Comparison of ENCODE assay signal across 12 mouse cellular contexts in genomic region chr11:94600447-94600846, GRCm38 (mm10). TPM values are rescaled to one million over a fixed set of nuclear protein-coding genes. Genes with fewer than 3 reads are reported as not detected.
DNase-seq lines count a peak whose midpoint lies in the region; ATAC-seq lines count a peak whose summit lies in the region.
"Had no signal": no experiment of that assay in that cellular context is flagged by ENCODE, and none has a peak within 500 bp of the region (broad histone marks: within the 10 kb centered on the region; RNA-seq: fewer than 3 reads in every experiment).

No protein-coding gene starts in this region.

- no peak for ATAC-seq in kidney, embryonic 16.5 days (ENCODE audit: low FRiP score, low TSS enrichment)
- ATAC-seq in embryonic facial prominence, embryonic 13.5 days (ENCODE audit: insufficient number of reproducible peaks, insufficient read depth, low FRiP score, low TSS enrichment, low read depth) = no peak
- ATAC-seq in liver, embryonic 12.5 days = no peak
- no peak for ATAC-seq in inflammation-experienced regulatory T-cells, adult 6 months

- no peaks in the 10 kb centered on the region for H3K36me3 ChIP-seq in kidney, embryonic 16.5 days (ENCODE audit: insufficient read depth, low read length)
- peaks cover 6% of the 10 kb centered on the region; the same call in 1 of the 2 replicates for H3K36me3 ChIP-seq in embryonic facial prominence, embryonic 13.5 days
- no peaks in the 10 kb centered on the region for H3K36me3 ChIP-seq in liver, embryonic 12.5 days
- H3K36me3 ChIP-seq: heart, embryonic 10.5 days had no signal

- no peaks in the 10 kb centered on the region for H3K9me3 ChIP-seq in kidney, embryonic 16.5 days (ENCODE audit: low read length)
- no peaks in the 10 kb centered on the region for H3K9me3 ChIP-seq in embryonic facial prominence, embryonic 13.5 days
- H3K9me3 ChIP-seq in liver, embryonic 12.5 days (replicated peaks) = no peaks in the 10 kb centered on the region
- H3K9me3 ChIP-seq: heart, embryonic 10.5 days had no signal

- H3K27ac ChIP-seq in kidney, embryonic 16.5 days (ENCODE audit: low read length) = no peak overlapping the region
- H3K27ac ChIP-seq in embryonic facial prominence, embryonic 13.5 days = no peak overlapping the region
- H3K27ac ChIP-seq in liver, embryonic 12.5 days = no peak overlapping the region
- H3K27ac ChIP-seq: hindbrain, embryonic 14.5 days had no signal

- 90% methylated on average over 7 of the region's 7 CpGs for WGBS in kidney, embryonic 16.5 days
- 91% methylated on average over 7 of the region's 7 CpGs for WGBS in embryonic facial prominence, embryonic 13.5 days
- 77% methylated on average over 7 of the region's 7 CpGs for WGBS in liver, embryonic 12.5 days (ENCODE audit: insufficient replicate concordance)

- H3K4me2 ChIP-seq in kidney, embryonic 16.5 days (replicated peaks; ENCODE audit: low read depth, low read length) = peak overlapping the region; percentile 71; the same call in 1 of the 2 replicates
- H3K4me2 ChIP-seq in embryonic facial prominence, embryonic 13.5 days = peak overlapping the region; percentile 77
- H3K4me2 ChIP-seq in liver, embryonic 12.5 days = peak overlapping the region; percentile 77; the same call in 1 of the 2 replicates

- peak; percentile 37 for DNase-seq in adrenal gland, adult 2 months
- no peak for DNase-seq in adrenal gland, postnatal 4 days (ENCODE audit: low spot score in 2 of 2)
- no peak for DNase-seq in kidney, adult 9 months
- DNase-seq in urinary bladder, postnatal 36 days (ENCODE audit: low spot score in 2 of 2) = no peak
- DNase-seq: cerebellum, adult 8-10 months; left cerebral cortex, postnatal 4 days had no signal

- no peaks in the 10 kb centered on the region for H3K27me3 ChIP-seq in kidney, embryonic 16.5 days (ENCODE audit: insufficient read depth, low read length)
- no peaks in the 10 kb centered on the region for H3K27me3 ChIP-seq in embryonic facial prominence, embryonic 13.5 days
- peaks cover 8% of the 10 kb centered on the region; the same call in 1 of the 2 replicates for H3K27me3 ChIP-seq in liver, embryonic 12.5 days (replicated peaks)

- H3K4me3 ChIP-seq in kidney, embryonic 16.5 days (ENCODE audit: low read length) = peak overlapping the region; percentile 62
- H3K4me3 ChIP-seq in embryonic facial prominence, embryonic 13.5 days = peak overlapping the region; percentile 64
- no peak overlapping the region for H3K4me3 ChIP-seq in liver, embryonic 12.5 days

- 0 out of 2 replicates have a peak overlapping the region, but pooled peaks have one; percentile 35 for H3K9ac ChIP-seq in kidney, embryonic 16.5 days (replicated peaks; ENCODE audit: low read length)
- H3K9ac ChIP-seq in embryonic facial prominence, embryonic 13.5 days = no peak overlapping the region
- no peak overlapping the region for H3K9ac ChIP-seq in liver, embryonic 12.5 days

- H3K4me1 ChIP-seq in kidney, embryonic 16.5 days (ENCODE audit: insufficient read depth, low read length) = peaks cover 22% of the 10 kb centered on the region
- peaks cover 18% of the 10 kb centered on the region for H3K4me1 ChIP-seq in embryonic facial prominence, embryonic 13.5 days
- peaks cover 21% of the 10 kb centered on the region for H3K4me1 ChIP-seq in liver, embryonic 12.5 days

RNA-seq across cellular contexts. Expression of gene Acsf2, which starts 1.2 kb away (rescaled TPM):
- total RNA-seq in adrenal gland, adult 2 months (2021) = 100 to 1,000 TPM; 146 to 155 TPM
- 149 and 167 TPM in 2 replicates for polyA plus RNA-seq in adrenal gland, adult 2 months (2012; rRNA removed)
- 10 to 100 TPM; 59.1 to 67.3 TPM for total RNA-seq in adrenal gland, postnatal 4 days (2021)
- polyA plus RNA-seq in kidney, embryonic 16.5 days (2015; fragmentation: Nextera tagmentation; extraction: Ambion mirVana) = 7.9 and 9.1 TPM in 2 replicates
- polyA plus RNA-seq in embryonic facial prominence, embryonic 13.5 days (2015; fragmentation: Nextera tagmentation; extraction: Ambion mirVana) = 7.1 and 8.3 TPM in 2 replicates
- polyA plus RNA-seq in liver, embryonic 12.5 days (2016; fragmentation: Nextera tagmentation; extraction: Ambion mirVana) = 1.1 and 1.2 TPM in 2 replicates
- polyA plus RNA-seq in inflammation-experienced regulatory T-cells, adult 6 months (2017; shearing (Covaris generic)) = 1 to 10 TPM; 2.1 to 3.0 (median 2.2) TPM

RNA-seq across cellular contexts. Expression of gene Lrrc59, which starts 29.1 kb away (rescaled TPM):
- 100 to 1,000 TPM; 119 to 128 TPM for total RNA-seq in adrenal gland, adult 2 months (2021)
- 51.9 and 66.4 TPM in 2 replicates for polyA plus RNA-seq in adrenal gland, adult 2 months (2012; rRNA removed)
- 100 to 1,000 TPM; 122 to 126 TPM for total RNA-seq in adrenal gland, postnatal 4 days (2021)
- polyA plus RNA-seq in kidney, embryonic 16.5 days (2015; fragmentation: Nextera tagmentation; extraction: Ambion mirVana) = 211 and 218 TPM in 2 replicates
- 205 and 211 TPM in 2 replicates for polyA plus RNA-seq in embryonic facial prominence, embryonic 13.5 days (2015; fragmentation: Nextera tagmentation; extraction: Ambion mirVana)
- polyA plus RNA-seq in liver, embryonic 12.5 days (2016; fragmentation: Nextera tagmentation; extraction: Ambion mirVana) = 182 and 186 TPM in 2 replicates
- polyA plus RNA-seq in inflammation-experienced regulatory T-cells, adult 6 months (2017; shearing (Covaris generic)) = 10 to 100 TPM in 1 of 3 experiments, 1 to 10 TPM in 2; 7.0 to 21.5 (median 9.9) TPM

RNA-seq across cellular contexts. Expression of gene Chad, which starts 35.6 kb away (rescaled TPM):
- not detected for total RNA-seq in adrenal gland, adult 2 months (2021)
- polyA plus RNA-seq in adrenal gland, adult 2 months (2012; rRNA removed) = 0.06 and 0.13 TPM in 2 replicates
- total RNA-seq in adrenal gland, postnatal 4 days (2021) = under 1 TPM; 0.45 to 0.90 TPM
- polyA plus RNA-seq in kidney, embryonic 16.5 days (2015; fragmentation: Nextera tagmentation; extraction: Ambion mirVana) = 0.58 and 0.64 TPM in 2 replicates
- 7.1 and 8.4 TPM in 2 replicates for polyA plus RNA-seq in embryonic facial prominence, embryonic 13.5 days (2015; fragmentation: Nextera tagmentation; extraction: Ambion mirVana)
- polyA plus RNA-seq in liver, embryonic 12.5 days (2016; fragmentation: Nextera tagmentation; extraction: Ambion mirVana) = 0.10 TPM in 1 of 2 replicates, not detected in the other
- under 1 TPM; 0.43 to 0.69 (median 0.47) TPM for polyA plus RNA-seq in inflammation-experienced regulatory T-cells, adult 6 months (2017; shearing (Covaris generic))

RNA-seq across cellular contexts. Expression of gene Rsad1, which starts 51.4 kb away (rescaled TPM):
- 10 to 100 TPM in 1 of 2 experiments, 1 to 10 TPM in 1; 8.4 to 13.4 TPM for total RNA-seq in adrenal gland, adult 2 months (2021)
- 25.8 and 27.0 TPM in 2 replicates for polyA plus RNA-seq in adrenal gland, adult 2 months (2012; rRNA removed)
- total RNA-seq in adrenal gland, postnatal 4 days (2021) = 10 to 100 TPM; 14.5 to 15.3 TPM
- 4.3 and 6.1 TPM in 2 replicates for polyA plus RNA-seq in kidney, embryonic 16.5 days (2015; fragmentation: Nextera tagmentation; extraction: Ambion mirVana)
- polyA plus RNA-seq in embryonic facial prominence, embryonic 13.5 days (2015; fragmentation: Nextera tagmentation; extraction: Ambion mirVana) = 4.0 and 4.6 TPM in 2 replicates
- 2.0 and 3.2 TPM in 2 replicates for polyA plus RNA-seq in liver, embryonic 12.5 days (2016; fragmentation: Nextera tagmentation; extraction: Ambion mirVana)
- polyA plus RNA-seq in inflammation-experienced regulatory T-cells, adult 6 months (2017; shearing (Covaris generic)) = 1 to 10 TPM in 2 of 3 experiments, under 1 TPM in 1; 0.31 to 1.9 (median 1.6) TPM

RNA-seq across cellular contexts. Expression of gene Mrpl27, which starts 53.1 kb away (rescaled TPM):
- 10 to 100 TPM; 78.0 to 91.6 TPM for total RNA-seq in adrenal gland, adult 2 months (2021)
- polyA plus RNA-seq in adrenal gland, adult 2 months (2012; rRNA removed) = 12.3 and 14.2 TPM in 2 replicates
- 10 to 100 TPM; 79.8 to 88.5 TPM for total RNA-seq in adrenal gland, postnatal 4 days (2021)
- polyA plus RNA-seq in kidney, embryonic 16.5 days (2015; fragmentation: Nextera tagmentation; extraction: Ambion mirVana) = 141 and 148 TPM in 2 replicates
- polyA plus RNA-seq in embryonic facial prominence, embryonic 13.5 days (2015; fragmentation: Nextera tagmentation; extraction: Ambion mirVana) = 144 and 153 TPM in 2 replicates
- polyA plus RNA-seq in liver, embryonic 12.5 days (2016; fragmentation: Nextera tagmentation; extraction: Ambion mirVana) = 89.1 and 95.3 TPM in 2 replicates
- polyA plus RNA-seq in inflammation-experienced regulatory T-cells, adult 6 months (2017; shearing (Covaris generic)) = 10 to 100 TPM; 60.7 to 91.2 (median 68.4) TPM

Comparison
In these comparisons a context has a peak if more than half of its experiments do, and no peak if none do; other contexts are left out.
1. RNA of gene Acsf2, which starts 1.2 kb away (polyA plus RNA-seq): 149 to 167 TPM in adrenal gland, adult 2 months; 7.9 to 9.1 TPM in kidney, embryonic 16.5 days, 7.1 to 8.3 TPM in embryonic facial prominence, embryonic 13.5 days, 2.1 to 3.0 TPM in inflammation-experienced regulatory T-cells, adult 6 months and 1.1 to 1.2 TPM in liver, embryonic 12.5 days; every median in the first group is over 10 times any median in the second.
2. Peak in every context shown above with its lines, with median percentiles within 50 percentile points of each other: H3K4me2 ChIP-seq.